Mouse (Mus musculus) myocyte (in vitro differentiated cells): ENCODE measurements at regions not wholly inside any gene's neighbourhood (a gene's known extent, or its start where the extent isn't known, plus 50 kb on each side); places are given as distances from the start of the nearest gene placed in this dataset.

ENCODE experiments used
- E2F4 ChIP-seq: IDR thresholded peaks from one replicate; pipeline ENCODE4 v1.6.1; 2011; ENCODE audit warnings: mild to moderate bottlenecking, control low read depth, moderate library complexity; ENCODE audit not compliant: insufficient read depth
- MAX ChIP-seq: IDR thresholded peaks from one replicate; pipeline ENCODE4 v1.6.1; 2011; ENCODE audit warnings: low read depth, mild to moderate bottlenecking, control low read depth
- MYOD1 ChIP-seq, 3 experiments: IDR thresholded peaks; one replicate each; pipeline ENCODE4 v1.6.1; 2011; ENCODE audit warnings: control low read depth in 2 of 3, low read depth in 2 of 3, mild to moderate bottlenecking in 2 of 3, moderate library complexity in 1 of 3; ENCODE audit not compliant: insufficient read length in 2 of 3, control insufficient read depth in 1 of 3
- POLR2A ChIP-seq: IDR thresholded peaks from one replicate; pipeline ENCODE4 v1.6.1; 2011; ENCODE audit warnings: low read depth, mild to moderate bottlenecking, control low read depth, moderate library complexity; ENCODE audit not compliant: insufficient read length
- USF1 ChIP-seq: IDR thresholded peaks from one replicate; pipeline ENCODE4 v1.6.1; 2011; ENCODE audit warnings: low read depth, mild to moderate bottlenecking, control low read depth, moderate library complexity

DNA sequence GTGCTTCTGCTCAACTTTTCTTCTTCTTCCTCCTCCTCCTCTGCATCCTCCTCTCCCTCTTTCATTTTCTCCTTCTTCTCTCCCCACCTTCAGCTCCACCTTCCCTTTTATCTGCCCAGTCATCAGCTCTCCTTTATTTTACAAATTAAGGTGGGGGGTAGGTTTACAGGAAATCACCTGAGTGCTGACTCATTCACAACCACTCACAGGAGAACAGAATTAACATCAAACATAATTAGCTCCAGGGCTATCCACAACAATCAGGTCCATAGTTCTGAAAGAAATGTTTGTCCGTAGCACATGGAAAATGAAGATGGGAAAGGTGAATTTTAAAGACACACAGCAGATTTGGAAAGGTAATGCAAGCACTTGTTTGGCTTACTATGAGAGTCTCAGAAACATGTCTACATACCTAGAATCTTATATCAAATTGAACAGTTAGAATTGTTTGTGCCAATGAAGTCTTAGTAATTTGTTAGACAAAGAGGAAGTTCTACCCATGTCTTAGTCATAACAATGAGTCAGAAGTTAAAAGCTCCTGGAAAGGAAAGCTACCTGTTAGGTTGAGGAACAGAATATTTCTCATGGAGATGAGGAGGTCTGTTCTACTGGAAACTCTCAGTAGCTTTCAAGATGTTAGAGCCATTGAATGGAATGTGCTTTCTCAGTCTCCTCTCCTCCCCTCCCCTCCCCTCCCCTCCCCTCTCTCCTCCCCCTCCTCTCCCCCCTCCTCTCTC lies 108.8 kb upstream of the Tgfbr2 start:
- TF ChIP-seq POLR2A (no peak), USF1 (no peak), E2F4 (no peak), MYOD1 (IDR thresholded peaks at IDR 0.05; ENCODE audit: control insufficient read depth in 1 of 3, insufficient read length in 2 of 3, low read depth in 2 of 3) (no peak), MAX (no peak)
